Mouse (Mus musculus) forebrain, embryonic 11.5 days (tissue): Measurements from ENCODE around the gene Pdzd2. TPM values are rescaled to one million over a fixed set of nuclear protein-coding genes. Genes with fewer than 3 reads are reported as not detected.

Experiments
- ATAC-seq: fragments of 200-750 bp; cut with Nextera tagmentation; replicated peaks from 2 replicates; pipeline ENCODE4 v1.8.0; 2017; ENCODE audit warnings: moderate TSS enrichment; ENCODE audit not compliant: low FRiP score
- DNase-seq: peaks from one replicate; pipeline ENCODE4 v3.0.0-alpha.2; 2017; ENCODE audit warnings: low spot score
- H3K27ac ChIP-seq: fragments of 300-500 bp; sonication (generic); 2 replicates; pipeline ENCODE4 v1.5.1; 2014; ENCODE audit warnings: low read depth, low read length
- H3K27me3 ChIP-seq: fragments of 300-500 bp; sonication (generic); 2 replicates; pipeline ENCODE4 v1.6.1; 2014; ENCODE audit warnings: mild to moderate bottlenecking, low read length, mixed read lengths; ENCODE audit not compliant: control insufficient read depth, insufficient read depth
- H3K36me3 ChIP-seq: fragments of 300-500 bp; sonication (generic); 2 replicates; pipeline ENCODE4 v1.6.1; 2014; ENCODE audit warnings: mild to moderate bottlenecking, low read length, moderate library complexity, mixed read lengths; ENCODE audit not compliant: control insufficient read depth, insufficient read depth
- H3K4me1 ChIP-seq: fragments of 300-500 bp; sonication (generic); replicated peaks from 2 replicates; pipeline ENCODE4 v1.6.1; 2014; ENCODE audit warnings: low read length, mixed read lengths; ENCODE audit not compliant: control insufficient read depth, insufficient read depth
- H3K4me2 ChIP-seq: fragments of 300-500 bp; sonication (generic); 2 replicates; pipeline ENCODE4 v1.6.1; 2014; ENCODE audit warnings: low read depth, mild to moderate bottlenecking, low read length, moderate library complexity, mixed read lengths; ENCODE audit not compliant: severe bottlenecking
- H3K4me3 ChIP-seq: fragments of 300-500 bp; sonication (generic); 2 replicates; pipeline ENCODE4 v1.5.1; 2014; ENCODE audit warnings: low read depth, low read length
- H3K9ac ChIP-seq: fragments of 300-500 bp; sonication (generic); 2 replicates; pipeline ENCODE4 v1.6.1; 2014; ENCODE audit warnings: low read length
- H3K9me3 ChIP-seq: fragments of 300-500 bp; sonication (generic); 2 replicates; pipeline ENCODE4 v1.6.1; 2016; ENCODE audit warnings: low read length, mixed read lengths; ENCODE audit not compliant: control insufficient read depth
- WGBS: fragments of 180-500 bp; shearing (Covaris S2); extraction: QIAGEN DNeasy Blood & Tissue Kit; methylation state at CpG from one replicate; pipeline ENCODE4 v1.1.7; 2014; 5-methylcytosine and 5-hydroxymethylcytosine counted together
- polyA plus RNA-seq: library from polyadenylated mRNA; unstranded; fragments of >200 nt; fragmentation: Nextera tagmentation; extraction: Ambion mirVana; gene quantifications from 2 replicates; pipeline ENCODE4 v1.2.1, GENCODE M21; 2014

The Pdzd2 gene
- polyA plus RNA-seq, 1 experiment from 2014 or later: 6.0 TPM

GRCm38 (mm10) chr15:12579196-12579595, 160.5 kb downstream of the Pdzd2 start:
- Histone ChIP-seq H3K27me3 (no peaks in the 10 kb centered on the region), H3K4me3 (no peak overlapping the region), H3K36me3 (no peaks in the 10 kb centered on the region), H3K4me2 (no peak overlapping the region), H3K9me3 (no peaks in the 10 kb centered on the region), H3K9ac (no peak overlapping the region), H3K27ac (no peak overlapping the region), H3K4me1 (0 out of 2 replicates have a peak, but pooled peaks cover 2% of the 10 kb centered on the region)
- 87% methylated on average over 6 of the region's 6 CpGs for WGBS
- DNase-seq (no peak), ATAC-seq (no peak)

GRCm38 (mm10) chr15:12578276-12578675, 161.4 kb downstream of the Pdzd2 start:
- no peak overlapping the region for H3K9ac ChIP-seq
- WGBS: 44% methylated on average over 5 of the region's 5 CpGs
- ATAC-seq: no peak

DNA sequence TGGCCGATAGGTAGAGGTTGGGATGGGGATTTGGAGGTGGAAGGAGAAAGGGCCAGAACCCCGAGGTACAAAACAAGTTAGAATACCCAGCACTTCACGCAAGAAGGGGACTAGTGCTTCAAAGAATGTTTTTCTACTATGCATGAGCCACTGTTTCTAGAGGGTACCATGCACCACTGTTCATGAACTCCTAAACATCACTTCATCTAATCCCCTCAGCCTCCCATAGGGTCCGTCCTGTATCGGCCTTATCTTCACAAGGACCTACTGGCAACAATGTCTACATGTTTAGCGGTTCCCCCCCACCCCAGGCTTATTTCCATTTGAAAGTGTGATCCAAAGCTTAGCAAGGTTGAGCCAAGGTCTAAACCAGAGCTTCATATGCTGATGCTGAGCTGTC, 162.0 kb downstream of the Pdzd2 start:
- Histone ChIP-seq H3K36me3 (no peaks in the 10 kb centered on the region), H3K27ac (no peak overlapping the region), H3K27me3 (no peaks in the 10 kb centered on the region), H3K9me3 (no peaks in the 10 kb centered on the region), H3K9ac (peak overlapping the region; percentile 23), H3K4me3 (no peak overlapping the region), H3K4me1 (0 out of 2 replicates have a peak, but pooled peaks cover 2% of the 10 kb centered on the region), H3K4me2 (no peak overlapping the region)
- DNase-seq: no peak
- WGBS: 74% methylated on average over 6 of the region's 6 CpGs
- 0 out of 2 replicates have a peak, but pooled peaks have one; percentile 10 for ATAC-seq

More at GRCm38 (mm10) chr15:12578276-12578675, 161.4 kb downstream of the Pdzd2 start:
- no peak overlapping the region for H3K4me3 ChIP-seq
- no peaks in the 10 kb centered on the region for H3K9me3 ChIP-seq
- H3K4me2 ChIP-seq: no peak overlapping the region
- no peaks in the 10 kb centered on the region for H3K36me3 ChIP-seq
- H3K27ac ChIP-seq: no peak overlapping the region
- H3K27me3 ChIP-seq: no peaks in the 10 kb centered on the region
- peak; percentile 76 for DNase-seq
- 0 out of 2 replicates have a peak, but pooled peaks cover 2% of the 10 kb centered on the region for H3K4me1 ChIP-seq

DNA sequence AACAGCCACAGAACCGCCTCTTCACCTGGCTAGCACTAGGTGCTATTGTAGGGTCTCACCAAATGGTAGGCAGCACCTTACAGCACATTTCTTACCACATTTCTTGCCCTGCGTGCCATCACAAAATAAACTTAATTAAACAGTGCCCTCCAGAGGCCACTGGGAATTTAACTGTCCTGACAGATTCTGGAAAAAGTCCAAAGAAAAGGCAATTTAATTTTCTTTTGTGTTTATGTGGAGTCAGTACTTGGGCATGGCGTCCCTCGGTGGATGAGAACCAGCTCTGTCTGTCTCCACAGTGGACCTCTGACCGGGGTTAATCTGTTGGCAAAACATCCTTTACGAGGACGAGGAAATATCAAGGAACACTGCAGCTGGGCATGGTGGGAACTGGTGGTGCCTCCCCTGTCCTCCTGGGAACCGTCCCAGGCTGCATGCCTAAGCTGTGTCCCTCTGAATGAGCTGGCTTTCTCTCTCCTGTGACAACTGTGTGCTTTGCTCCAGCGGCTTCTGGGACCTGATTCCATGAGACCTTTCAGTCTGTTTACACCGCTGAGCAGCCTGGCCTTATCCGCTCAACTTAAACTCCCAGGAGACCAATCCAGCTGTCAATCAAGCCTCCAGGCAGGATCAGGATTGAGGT, 162.5 kb downstream of the Pdzd2 start:
- Histone ChIP-seq H3K4me1 (0 out of 2 replicates have a peak, but pooled peaks cover 2% of the 10 kb centered on the region), H3K4me3 (no peak overlapping the region), H3K27ac (no peak overlapping the region), H3K4me2 (no peak overlapping the region), H3K9ac (peak overlapping the region; percentile 23), H3K9me3 (no peaks in the 10 kb centered on the region), H3K27me3 (no peaks in the 10 kb centered on the region), H3K36me3 (no peaks in the 10 kb centered on the region)
- 28% methylated on average over 11 of the region's 11 CpGs for WGBS
- ATAC-seq (0 out of 2 replicates have a peak, but pooled peaks have one; percentile 55), DNase-seq (no peak)

DNA sequence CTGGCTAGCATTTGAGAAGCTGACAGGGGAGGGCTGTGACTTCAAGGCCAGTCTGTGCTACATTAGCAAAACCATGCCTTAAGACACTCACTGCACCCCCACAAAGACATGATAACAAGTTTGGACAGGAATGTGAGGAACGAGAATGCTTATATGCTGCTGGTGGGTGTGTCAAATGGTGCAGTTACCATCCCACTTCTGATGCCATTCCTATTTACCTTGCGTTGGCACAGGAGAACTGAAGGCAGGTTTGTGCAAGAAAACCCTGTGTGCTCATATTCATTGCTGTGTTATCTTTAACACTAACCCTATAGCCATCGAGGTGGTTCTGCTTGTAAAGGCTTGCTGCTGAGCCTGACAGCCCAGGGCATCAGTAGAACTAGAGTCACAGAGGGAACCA, 166.1 kb downstream of the Pdzd2 start:
- H3K4me1 ChIP-seq: 0 out of 2 replicates have a peak, but pooled peaks cover 2% of the 10 kb centered on the region
- no peaks in the 10 kb centered on the region for H3K27me3 ChIP-seq
- no peak overlapping the region for H3K4me3 ChIP-seq
- no peak for ATAC-seq
- H3K27ac ChIP-seq: no peak overlapping the region
- no peak overlapping the region for H3K9ac ChIP-seq
- no peak overlapping the region for H3K4me2 ChIP-seq
- no peak for DNase-seq
- no peaks in the 10 kb centered on the region for H3K9me3 ChIP-seq
- WGBS: 84% methylated on average over 3 of the region's 3 CpGs
- H3K36me3 ChIP-seq: no peaks in the 10 kb centered on the region

- Histone ChIP-seq H3K4me1 (no peaks in the 10 kb centered on the region), H3K4me3 (no peak overlapping the region), H3K4me2 (no peak overlapping the region), H3K9ac (no peak overlapping the region), H3K27me3 (no peaks in the 10 kb centered on the region), H3K9me3 (no peaks in the 10 kb centered on the region), H3K36me3 (no peaks in the 10 kb centered on the region), H3K27ac (no peak overlapping the region)
- 77% methylated on average over 4 of the region's 4 CpGs for WGBS
- ATAC-seq: no peak
- DNase-seq: no peak
Measured at GRCm38 (mm10) chr15:12571168-12571567, 168.6 kb downstream of the Pdzd2 start.

DNA sequence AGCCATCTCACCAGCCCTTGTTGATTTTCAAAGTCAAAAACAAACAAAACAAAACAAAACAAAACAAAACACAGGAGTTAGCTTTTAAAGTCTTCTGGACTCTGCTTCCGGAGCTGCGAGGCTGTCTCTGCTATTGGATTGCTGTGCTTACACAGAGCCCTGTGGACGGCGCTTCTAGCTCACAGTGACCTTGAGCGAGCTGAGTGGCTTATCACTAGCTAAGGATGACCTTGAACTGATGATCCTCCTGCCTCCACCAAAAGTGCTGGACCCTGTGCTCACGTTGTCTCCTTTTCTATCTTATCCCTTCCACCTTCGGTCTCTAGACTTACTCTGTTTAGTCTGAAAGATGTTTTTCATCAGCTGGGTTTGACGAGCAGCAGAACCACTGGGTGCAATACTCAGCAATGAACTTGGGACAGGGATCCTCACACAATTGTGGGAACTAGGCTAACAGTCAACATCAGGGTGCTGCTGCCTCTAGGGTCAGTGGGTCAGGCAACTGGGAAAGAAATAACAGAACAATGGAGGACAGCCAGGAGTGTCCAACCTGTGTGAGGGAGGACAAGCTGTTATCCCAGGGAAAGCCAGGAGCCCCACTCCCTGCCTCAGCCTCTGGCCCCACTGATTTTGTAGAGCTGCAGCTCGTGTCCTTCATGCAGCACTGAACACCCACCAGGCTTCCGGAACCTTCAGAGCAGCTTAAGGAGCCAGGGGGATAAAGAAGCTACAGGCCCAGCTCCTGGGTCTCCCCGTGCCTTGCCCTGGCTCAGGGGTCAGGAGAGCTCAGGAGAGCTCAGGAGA, 172.9 kb downstream of the Pdzd2 start:
- Histone ChIP-seq H3K27ac (no peak overlapping the region), H3K4me2 (no peak overlapping the region), H3K4me1 (no peaks in the 10 kb centered on the region), H3K4me3 (no peak overlapping the region), H3K9ac (no peak overlapping the region), H3K9me3 (no peaks in the 10 kb centered on the region), H3K36me3 (no peaks in the 10 kb centered on the region), H3K27me3 (no peaks in the 10 kb centered on the region)
- no peak for ATAC-seq
- DNase-seq: no peak
- WGBS: 88% methylated on average over 11 of the region's 11 CpGs

DNA sequence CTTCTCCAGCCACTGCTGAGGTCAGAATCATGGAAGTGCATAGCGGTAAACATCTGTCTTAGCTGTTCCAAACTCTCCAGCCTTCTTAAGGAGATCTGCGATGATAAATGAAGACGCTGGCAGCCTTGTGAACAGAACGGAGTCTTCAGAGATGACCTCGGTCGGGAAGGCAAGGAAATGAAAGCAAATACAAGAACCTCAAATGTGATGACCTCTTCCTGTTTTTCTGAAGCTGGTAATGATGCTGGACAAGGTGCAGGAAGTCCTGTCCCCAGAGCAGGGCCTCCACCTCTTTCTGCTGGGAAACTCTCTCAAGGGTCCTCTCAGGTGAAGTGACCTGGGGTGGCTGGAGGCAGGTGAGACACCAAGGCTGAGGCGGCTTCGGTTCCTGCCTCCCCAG, 174.4 kb downstream of the Pdzd2 start:
- H3K4me3 ChIP-seq: no peak overlapping the region
- no peak for DNase-seq
- 93% methylated on average over 8 of the region's 8 CpGs for WGBS

More for the DNA sequence above, 174.4 kb downstream of the Pdzd2 start:
- Histone ChIP-seq H3K4me2 (no peak overlapping the region), H3K9me3 (no peaks in the 10 kb centered on the region), H3K4me1 (no peaks in the 10 kb centered on the region), H3K27me3 (no peaks in the 10 kb centered on the region), H3K9ac (no peak overlapping the region), H3K36me3 (no peaks in the 10 kb centered on the region), H3K27ac (no peak overlapping the region)
- ATAC-seq: no peak
